Mouse (Mus musculus) G1E (cell line): ENCODE results near the gene Glp2r. TPM values are rescaled to one million over a fixed set of nuclear protein-coding genes. Genes with fewer than 3 reads are reported as not detected.

Source experiments
- ATAC-seq: 2 replicates; pipeline ENCODE4 v1.8.0; 2016; ENCODE audit warnings: mild to moderate bottlenecking; ENCODE audit not compliant: insufficient number of reproducible peaks, poor library complexity, low FRiP score, severe bottlenecking; ENCODE audit errors: extremely low read depth
- DNase-seq: peaks from one replicate; pipeline ENCODE4 v3.0.0; 2012; ENCODE audit warnings: low spot score
- H3K27me3 ChIP-seq: 2 replicates; pipeline ENCODE4 v1.6.1; 2012; ENCODE audit warnings: mild to moderate bottlenecking, low read length, inconsistent platforms; ENCODE audit not compliant: insufficient read depth
- H3K36me3 ChIP-seq: replicated peaks from 2 replicates; pipeline ENCODE3; 2012; ENCODE audit warnings: mild to moderate bottlenecking, inconsistent platforms
- H3K4me1 ChIP-seq: 2 replicates; pipeline ENCODE4 v1.6.1; 2012; ENCODE audit warnings: low read depth, low read length, inconsistent platforms, mixed read lengths; ENCODE audit not compliant: insufficient read depth
- H3K4me3 ChIP-seq: 2 replicates; pipeline ENCODE4 v1.5.1; 2012; ENCODE audit warnings: low read depth, mild to moderate bottlenecking, inconsistent platforms, low read length, moderate library complexity, mixed read lengths
- H3K9me3 ChIP-seq: replicated peaks from 2 replicates; pipeline ENCODE4 v1.6.1; 2012; ENCODE audit warnings: inconsistent platforms
- CTCF ChIP-seq: IDR thresholded peaks from 2 replicates; pipeline ENCODE4 v1.5.1; 2012; ENCODE audit warnings: low read depth, low read length, inconsistent platforms, mixed read lengths
- GATA1 ChIP-seq: IDR thresholded peaks from 2 replicates; pipeline ENCODE4 v1.6.1; 2012; ENCODE audit warnings: borderline replicate concordance, low read length, inconsistent platforms, mixed read lengths
- GATA2 ChIP-seq: IDR thresholded peaks from 2 replicates; pipeline ENCODE4 v1.6.1; 2012; ENCODE audit warnings: low read depth, low read length, inconsistent platforms, borderline replicate concordance
- POLR2AphosphoS5 ChIP-seq: IDR thresholded peaks from 2 replicates; pipeline ENCODE4 v1.6.1; 2012; ENCODE audit warnings: low read depth, low read length, inconsistent platforms; ENCODE audit not compliant: insufficient replicate concordance
- TAL1 ChIP-seq: conservative IDR thresholded peaks from 2 replicates; pipeline ENCODE4 v1.6.1; 2012; ENCODE audit warnings: low read depth, low read length, inconsistent platforms, mixed read lengths
- polyA plus RNA-seq: library from polyadenylated mRNA; stranded (reverse); fragments of >175 nt; gene quantifications from 2 replicates; pipeline ENCODE4 v1.2.3, GENCODE M21; 2012
- total RNA-seq, 2 experiments: library from RNA; stranded (forward) in 1 of 2; stranded (reverse) in 1 of 2; fragments of 200-1000 nt in 1 of 2; fragments of >200 nt in 1 of 2; fragmentation: Nextera tagmentation in 1 of 2; gene quantifications; 2 replicates each; pipeline ENCODE4 v1.2.3; 2014 to 2017

Glp2r gene
- total and polyA plus RNA-seq, 3 experiments = 0.05 TPM; not detected in 2

- H3K36me3 ChIP-seq = no peaks in the 10 kb centered on the region
- no peaks in the 10 kb centered on the region for H3K4me1 ChIP-seq
- no peak for ATAC-seq
These were observed 126.3 kb downstream of the Glp2r start for GRCm38 (mm10) chr11:67644632-67645149.

GRCm38 (mm10) chr11:67643465-67643864 is 127.5 kb downstream of the Glp2r start:
- ATAC-seq = no peak
- H3K36me3 ChIP-seq = no peaks in the 10 kb centered on the region
- TF ChIP-seq TAL1 (no peak), GATA2 (no peak), CTCF (no peak), POLR2AphosphoS5 (no peak), GATA1 (no peak)

More at GRCm38 (mm10) chr11:67644632-67645149, 126.3 kb downstream of the Glp2r start:
- no peak overlapping the region for H3K4me3 ChIP-seq
- no peaks in the 10 kb centered on the region for H3K27me3 ChIP-seq
- DNase-seq = no peak
- H3K9me3 ChIP-seq = peaks cover 77% of the 10 kb centered on the region
- no peak for TF ChIP-seq GATA1

GRCm38 (mm10) chr11:67642835-67643234 is 128.1 kb downstream of the Glp2r start:
- H3K9me3 ChIP-seq = peaks cover 78% of the 10 kb centered on the region
- no peaks in the 10 kb centered on the region for H3K4me1 ChIP-seq
- no peak for DNase-seq
- no peaks in the 10 kb centered on the region for H3K36me3 ChIP-seq
- TF ChIP-seq GATA2 (no peak), TAL1 (no peak)
- H3K4me3 ChIP-seq = no peak overlapping the region
- no peak for ATAC-seq
- no peaks in the 10 kb centered on the region for H3K27me3 ChIP-seq

More at GRCm38 (mm10) chr11:67643465-67643864, 127.5 kb downstream of the Glp2r start:
- H3K9me3 ChIP-seq = peaks cover 81% of the 10 kb centered on the region
- DNase-seq = no peak
- no peaks in the 10 kb centered on the region for H3K27me3 ChIP-seq
- no peak overlapping the region for H3K4me3 ChIP-seq
- H3K4me1 ChIP-seq = no peaks in the 10 kb centered on the region

GRCm38 (mm10) chr11:67642421-67642820 is 128.5 kb downstream of the Glp2r start:
- Histone ChIP-seq H3K36me3 (no peaks in the 10 kb centered on the region), H3K4me1 (no peaks in the 10 kb centered on the region), H3K27me3 (no peaks in the 10 kb centered on the region), H3K9me3 (peaks cover 76% of the 10 kb centered on the region), H3K4me3 (no peak overlapping the region)
- ATAC-seq (no peak), DNase-seq (no peak)
- TF ChIP-seq GATA1 = no peak
- no peak for TF ChIP-seq POLR2AphosphoS5
- no peak for TF ChIP-seq GATA2
- TF ChIP-seq CTCF = no peak
- TF ChIP-seq TAL1 = no peak

GRCm38 (mm10) chr11:67640299-67640698 is 130.7 kb downstream of the Glp2r start:
- H3K27me3 ChIP-seq = no peaks in the 10 kb centered on the region
- no peaks in the 10 kb centered on the region for H3K36me3 ChIP-seq
- no peaks in the 10 kb centered on the region for H3K4me1 ChIP-seq
- no peak overlapping the region for H3K4me3 ChIP-seq
- H3K9me3 ChIP-seq = peaks cover 72% of the 10 kb centered on the region
- TF ChIP-seq CTCF = no peak
- TF ChIP-seq GATA1 = no peak
- no peak for TF ChIP-seq TAL1
- TF ChIP-seq POLR2AphosphoS5 = no peak
- no peak for TF ChIP-seq GATA2
- no peak for DNase-seq
- ATAC-seq = no peak

GRCm38 (mm10) chr11:67638401-67638800 is 132.6 kb downstream of the Glp2r start:
- Histone ChIP-seq H3K36me3 (no peaks in the 10 kb centered on the region), H3K4me3 (no peak overlapping the region)
- no peak for DNase-seq

More at GRCm38 (mm10) chr11:67638401-67638800, 132.6 kb downstream of the Glp2r start:
- Histone ChIP-seq H3K27me3 (no peaks in the 10 kb centered on the region), H3K4me1 (no peaks in the 10 kb centered on the region), H3K9me3 (peaks cover 73% of the 10 kb centered on the region)
- ATAC-seq = no peak
- no peak for TF ChIP-seq TAL1
- TF ChIP-seq CTCF = no peak
- TF ChIP-seq POLR2AphosphoS5 = no peak
- no peak for TF ChIP-seq GATA1
- no peak for TF ChIP-seq GATA2
